Mouse (Mus musculus) T-helper 1 cell (primary cell): ENCODE measurements at regions not wholly inside any gene's neighbourhood (a gene's known extent, or its start where the extent isn't known, plus 50 kb on each side); places are given as distances from the start of the nearest gene placed in this dataset.
"Not testable (repeated sequence)": the region's sequence is repeated elsewhere in the genome, so short reads cannot be mapped to it uniquely, and the experiment has no call there.

ENCODE experiments used
- in situ Hi-C: fragments of 300-600 bp; cut with MboI, MseI; formaldehyde crosslinking; loops from one replicate; pipeline ENCODE4 v1.15.1; 2025; ENCODE audit warnings: high pct_unique_total_duplicates

DNA sequence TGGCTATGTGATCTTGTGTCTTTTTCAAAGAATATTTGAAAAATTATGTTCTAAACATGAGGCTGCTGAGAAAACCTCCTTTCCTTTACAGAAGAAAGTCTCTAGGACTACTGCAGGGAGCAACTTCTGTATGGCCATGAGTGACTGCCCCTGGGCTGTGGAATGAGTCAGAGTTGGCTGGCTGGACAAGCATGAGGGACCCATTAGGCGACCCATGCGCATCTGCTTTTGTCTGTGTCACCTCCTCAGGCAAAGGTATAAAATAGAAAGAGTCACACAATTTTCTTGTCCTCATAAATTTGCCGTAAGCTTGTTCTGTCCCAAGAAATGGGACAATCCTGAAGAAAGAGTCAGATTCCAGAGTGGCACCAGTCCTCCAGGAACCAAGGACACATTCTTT lies 220.1 kb upstream of the Irx1 start:
- in situ Hi-C loops = no loop called here

DNA sequence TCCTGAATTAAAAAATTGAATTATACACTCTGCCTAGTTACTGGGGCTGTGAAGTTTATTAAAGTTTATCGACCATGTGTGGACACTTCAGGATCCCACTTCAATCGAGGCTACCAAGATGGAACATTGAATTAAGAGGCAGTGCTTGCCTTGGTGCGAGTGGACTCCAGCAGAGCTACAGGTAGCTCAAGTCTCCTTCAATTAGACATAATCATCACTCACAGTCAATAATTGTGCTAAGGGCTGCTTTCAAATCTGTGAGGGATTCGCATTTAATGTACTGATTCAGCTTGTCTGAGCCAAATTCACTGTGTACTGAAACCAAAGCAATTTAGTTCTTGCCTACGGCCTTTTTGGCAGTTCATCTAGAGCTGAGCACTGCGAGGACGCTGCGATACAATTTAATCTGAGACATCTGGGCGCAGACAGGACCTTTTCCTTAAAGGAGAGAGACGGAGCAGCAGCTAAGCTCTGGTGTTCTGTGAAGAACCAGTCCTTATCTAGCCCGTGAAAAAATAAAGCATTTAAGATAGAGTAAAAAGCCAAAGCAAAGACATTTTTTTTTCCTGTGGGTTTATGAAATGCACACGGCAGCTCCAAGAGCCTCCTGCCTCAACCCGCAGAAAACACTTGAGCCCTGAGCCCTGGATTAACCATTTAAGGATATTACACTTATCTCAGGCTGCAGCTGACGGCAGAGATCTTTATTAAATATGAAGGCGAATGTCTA lies 220.8 kb upstream of the Irx1 start:
- in situ Hi-C loops = no loop called here

DNA sequence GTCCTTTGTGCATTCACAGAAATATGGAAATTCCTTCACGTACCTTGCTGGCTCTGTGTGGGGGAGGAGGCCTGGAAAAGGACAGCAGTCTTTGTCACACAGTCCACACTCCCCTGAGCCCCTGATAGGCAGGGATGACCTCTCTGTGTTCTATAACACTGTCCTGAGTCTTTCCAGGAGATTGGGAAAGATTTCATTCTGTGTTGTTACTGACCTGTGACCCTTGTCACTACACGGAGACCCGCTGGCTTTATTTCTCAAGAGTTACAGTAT lies 221.3 kb upstream of the Irx1 start:
- in situ Hi-C loops = no loop called here

DNA sequence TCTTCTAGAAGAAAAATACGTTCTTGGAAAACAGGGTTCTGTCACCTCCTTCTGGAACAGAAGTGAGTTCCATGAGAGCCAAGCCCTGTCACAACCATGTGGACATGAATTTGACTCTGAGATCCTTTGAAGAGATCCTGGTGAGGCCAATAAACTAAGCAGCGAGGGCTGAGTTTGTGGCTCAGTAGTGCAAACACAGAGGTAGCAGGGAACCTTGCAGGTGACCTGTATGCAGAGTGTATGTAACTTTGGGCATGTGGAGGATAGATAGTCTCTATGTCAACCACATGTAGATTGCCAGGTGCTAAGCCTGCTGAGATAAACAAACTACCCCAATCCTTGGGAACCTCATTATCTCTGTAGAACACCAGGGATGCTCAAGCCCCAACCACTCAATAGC lies 232.4 kb upstream of the Irx1 start:
- in situ Hi-C loops = no loop called here

DNA sequence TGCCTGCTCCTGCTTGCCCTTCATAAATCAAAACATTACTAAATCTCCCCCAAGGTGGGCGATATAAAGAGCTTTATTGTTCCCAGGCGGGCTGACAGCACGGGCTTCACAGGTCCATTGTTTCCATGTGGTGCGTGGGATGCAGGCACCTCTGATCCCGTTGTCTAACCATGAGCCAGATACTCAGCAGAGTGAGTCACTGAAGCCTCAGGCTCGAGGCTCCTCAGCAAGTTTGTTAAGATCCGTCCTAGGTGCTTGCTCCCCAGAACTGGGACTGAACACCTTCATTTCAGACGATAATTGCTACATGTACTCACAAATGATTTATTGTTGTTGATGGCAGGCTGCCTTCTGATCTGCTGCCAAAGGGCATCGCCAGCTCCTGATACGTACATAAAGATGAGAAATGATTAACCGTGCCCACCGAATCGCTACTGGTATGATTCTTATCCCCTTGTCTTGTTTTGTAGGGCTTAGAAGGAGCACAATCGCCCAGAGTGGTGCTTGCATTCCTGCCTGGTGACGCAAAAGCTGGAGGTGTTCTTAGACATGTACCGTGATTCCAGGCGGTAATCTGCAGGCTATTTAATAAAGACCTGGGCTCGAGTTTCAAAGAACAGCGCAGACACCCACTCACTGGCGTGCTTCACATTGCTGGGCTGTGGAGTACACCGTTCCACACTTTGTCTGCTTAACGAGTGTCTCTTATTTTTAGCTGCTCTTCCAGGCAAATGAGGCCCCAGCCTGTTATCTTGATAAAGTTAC lies 235.0 kb upstream of the Irx1 start:
- in situ Hi-C loops = no loop called here

DNA sequence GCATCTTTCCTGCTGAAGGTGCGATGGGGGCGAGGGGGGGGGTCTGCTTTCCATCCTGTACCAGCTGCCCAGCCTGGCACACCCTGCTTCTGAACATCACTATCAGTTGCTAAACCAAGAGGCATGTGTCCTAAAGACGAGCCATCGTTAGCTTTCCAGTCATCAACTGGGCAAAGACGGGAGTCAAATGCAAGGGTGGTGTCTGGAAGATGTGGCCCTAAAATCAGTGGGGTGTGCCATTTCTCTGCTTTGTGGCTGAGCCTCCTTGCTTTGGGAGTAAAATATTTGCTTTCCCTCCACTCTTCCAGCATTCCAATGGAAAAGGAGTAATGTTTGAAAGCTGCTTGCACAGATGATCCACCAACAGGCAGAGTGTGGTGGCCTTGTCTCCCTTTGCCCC lies 246.0 kb upstream of the Irx1 start:
- in situ Hi-C loops = no loop called here

DNA sequence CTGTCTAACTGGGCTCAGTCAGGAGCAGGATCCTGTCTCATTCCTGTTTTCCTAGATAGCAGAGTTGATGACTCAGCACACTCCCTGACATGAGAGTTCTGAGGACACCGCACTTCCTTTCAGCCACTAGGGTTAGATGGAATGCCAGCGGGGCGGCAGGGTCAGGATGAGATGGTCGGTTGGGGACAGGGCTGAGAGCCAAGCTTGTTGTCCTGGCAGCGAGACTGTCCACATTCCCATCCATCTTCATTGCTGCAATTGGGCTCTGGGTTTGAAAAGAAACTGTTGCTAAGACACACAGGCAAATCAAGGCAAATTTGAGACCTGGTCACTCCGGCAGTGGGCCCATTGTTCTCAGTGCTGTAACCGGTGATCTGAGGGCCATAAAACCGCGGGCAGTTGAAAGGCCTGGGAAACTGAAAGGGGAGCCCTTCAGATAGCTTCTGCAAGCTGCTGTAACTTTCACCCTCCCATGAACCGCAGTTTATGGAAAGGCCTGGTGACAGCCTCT lies 246.5 kb upstream of the Irx1 start:
- in situ Hi-C loops = no loop called here

DNA sequence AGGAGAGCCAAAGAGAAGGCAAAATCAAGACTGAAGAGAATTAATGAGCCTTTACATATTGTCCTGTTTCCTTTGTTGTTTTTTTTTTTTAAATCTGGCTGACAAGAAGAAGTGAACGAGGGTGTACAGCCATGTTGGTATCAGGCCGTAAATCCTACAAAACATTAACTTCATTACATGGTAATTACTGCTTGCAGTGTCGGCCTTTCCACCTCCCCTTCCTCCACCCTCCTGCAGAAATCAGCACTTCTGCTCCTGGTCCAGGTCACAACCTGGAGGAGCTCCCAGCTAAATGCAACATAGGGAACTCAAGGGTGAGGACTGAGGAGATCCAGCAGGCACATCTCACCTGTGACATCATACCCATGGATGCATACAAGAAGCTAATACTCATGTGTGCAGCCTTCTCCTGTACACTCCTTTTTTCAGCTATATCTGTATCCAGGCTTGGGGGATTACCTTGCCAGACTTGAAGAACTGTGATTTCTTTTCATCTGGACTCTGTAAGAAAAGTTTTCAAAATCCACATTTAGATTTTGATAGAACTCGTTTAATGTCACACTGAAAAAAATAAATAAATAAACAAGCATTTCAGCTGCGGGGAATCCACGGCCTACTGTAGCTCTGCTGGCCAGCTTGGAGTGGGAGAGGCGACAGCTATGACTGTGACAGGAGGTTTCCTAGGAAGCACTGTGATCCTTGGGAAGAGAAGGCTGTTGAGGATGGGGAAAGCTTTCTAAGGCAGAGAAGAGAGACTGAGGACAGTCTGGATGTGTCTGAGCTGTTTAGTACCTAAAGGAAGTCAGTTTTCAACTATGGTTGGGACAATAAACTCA lies 247.2 kb upstream of the Irx1 start:
- in situ Hi-C loops = no loop called here

DNA sequence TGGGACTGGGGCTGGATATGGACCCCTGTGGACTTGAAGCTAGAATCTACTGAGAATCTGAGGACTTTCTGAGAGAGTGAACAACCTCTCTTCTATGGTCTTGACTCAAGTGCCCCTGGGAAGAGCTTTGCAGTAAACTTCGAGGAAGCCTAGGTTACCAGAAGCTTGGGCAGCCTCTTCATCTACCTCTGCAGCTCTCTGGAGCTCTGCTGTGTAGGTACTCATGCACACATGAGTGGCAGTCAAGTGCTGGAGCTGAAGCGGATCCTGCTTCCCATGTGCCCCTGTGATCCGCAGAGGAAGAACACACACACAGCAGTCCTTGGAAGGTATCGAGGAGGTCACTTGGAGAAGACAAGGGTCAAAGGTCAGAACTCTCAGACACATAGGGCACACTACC lies 248.2 kb upstream of the Irx1 start:
- in situ Hi-C loops = no loop called here

DNA sequence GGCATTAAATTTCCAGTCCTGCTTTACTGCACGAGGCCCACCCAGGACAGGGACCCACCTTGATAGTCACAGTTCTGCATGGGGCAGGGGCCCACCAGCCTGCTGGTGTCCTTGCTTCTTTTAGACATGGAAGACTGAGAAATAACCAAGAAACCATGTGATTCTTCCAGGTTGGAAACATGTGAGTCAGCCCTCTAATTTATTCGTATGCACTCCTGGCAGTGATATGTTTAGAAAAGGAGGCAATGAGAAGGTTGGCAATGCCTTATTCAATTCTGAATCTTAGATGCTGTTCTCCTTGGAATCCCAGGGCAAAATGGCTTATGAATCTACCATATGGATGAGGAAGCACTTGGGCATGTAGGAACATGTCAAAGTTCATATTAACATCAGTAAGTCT lies 249.2 kb upstream of the Irx1 start:
- in situ Hi-C loops = no loop called here

DNA sequence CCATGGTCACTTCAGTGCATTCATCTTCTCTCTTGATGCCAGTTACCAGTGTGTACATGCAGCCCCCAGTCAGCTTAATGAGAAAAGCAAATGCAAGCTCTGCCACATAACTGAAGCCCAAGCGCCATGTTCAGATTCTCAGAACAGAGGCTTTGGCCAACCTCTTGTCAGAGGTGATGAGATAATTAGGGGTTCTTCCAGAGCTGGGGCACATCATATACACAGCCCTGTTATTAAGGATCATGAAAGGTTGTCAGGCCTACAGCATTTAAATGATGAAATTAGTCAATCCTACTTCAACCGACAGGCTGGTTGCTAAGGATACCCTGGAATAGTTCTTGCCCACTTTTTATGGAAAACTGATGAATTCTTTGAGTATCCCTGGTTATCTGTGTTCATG lies 255.8 kb upstream of the Irx1 start:
- in situ Hi-C loops = no loop called here

DNA sequence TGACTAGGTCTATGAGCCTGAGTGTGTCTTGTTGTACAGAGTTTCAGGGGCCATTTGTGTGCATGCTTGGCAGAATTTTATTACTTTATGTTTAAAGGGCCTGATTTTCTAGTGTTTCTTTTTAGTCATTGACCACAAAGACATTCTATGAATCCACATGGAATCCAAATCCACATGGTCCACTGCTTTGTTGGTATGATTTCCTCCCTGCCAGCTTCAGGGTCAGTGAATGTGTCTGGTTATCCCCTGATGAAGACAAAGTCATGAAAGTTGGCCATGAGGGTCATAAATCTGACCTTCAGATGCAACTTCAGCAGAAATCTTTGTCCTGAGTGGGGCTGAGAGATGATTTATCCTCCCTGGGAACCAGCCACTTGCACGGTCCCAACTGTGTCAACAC lies 263.6 kb upstream of the Irx1 start:
- in situ Hi-C loops = no loop called here

DNA sequence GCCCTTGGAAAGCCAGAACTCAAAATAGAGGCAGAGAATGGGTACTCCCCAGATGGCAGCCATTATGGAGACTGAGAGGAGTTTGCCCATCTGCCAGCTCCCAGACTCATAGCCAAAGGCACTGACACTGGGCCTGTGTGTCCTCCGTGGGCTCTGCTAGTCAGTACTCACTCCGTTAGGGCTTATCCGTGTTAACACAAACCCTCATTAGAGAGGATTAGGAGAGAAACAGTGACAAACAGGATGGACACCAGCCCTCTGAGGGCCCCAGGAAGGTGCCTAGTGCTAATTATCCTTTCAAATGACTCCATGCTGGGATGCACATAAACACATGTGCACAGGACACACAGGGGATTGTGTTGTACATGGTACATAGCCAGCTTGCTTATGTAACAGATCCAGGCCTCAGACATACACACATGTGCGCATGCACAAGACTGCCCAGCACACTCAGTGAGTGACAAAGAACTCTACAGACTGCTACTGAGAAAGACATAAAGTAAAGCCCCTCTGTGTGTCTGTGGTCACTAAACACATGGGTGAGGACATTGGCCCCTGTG lies 267.6 kb upstream of the Irx1 start:
- in situ Hi-C loops = no loop called here

DNA sequence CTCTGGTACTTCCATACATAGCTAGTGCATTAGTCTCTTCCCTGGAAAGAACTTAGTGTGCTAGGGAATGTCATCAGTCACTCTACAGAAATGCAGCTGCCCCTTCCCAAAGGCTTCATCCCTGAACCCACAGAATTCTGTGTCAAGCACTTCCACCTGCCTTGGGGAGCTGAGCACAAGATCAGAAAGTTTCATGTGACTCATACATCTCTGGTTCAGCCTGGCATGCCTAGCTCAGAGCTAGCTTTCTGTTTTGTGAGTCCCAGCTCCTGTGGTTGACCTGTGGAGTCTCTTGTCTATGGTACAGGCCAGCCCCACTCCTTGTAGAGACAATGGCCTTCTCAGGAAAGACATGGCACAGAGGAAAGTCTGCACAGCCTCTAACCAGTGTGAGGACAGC lies 268.6 kb upstream of the Irx1 start:
- in situ Hi-C loops = no loop called here

DNA sequence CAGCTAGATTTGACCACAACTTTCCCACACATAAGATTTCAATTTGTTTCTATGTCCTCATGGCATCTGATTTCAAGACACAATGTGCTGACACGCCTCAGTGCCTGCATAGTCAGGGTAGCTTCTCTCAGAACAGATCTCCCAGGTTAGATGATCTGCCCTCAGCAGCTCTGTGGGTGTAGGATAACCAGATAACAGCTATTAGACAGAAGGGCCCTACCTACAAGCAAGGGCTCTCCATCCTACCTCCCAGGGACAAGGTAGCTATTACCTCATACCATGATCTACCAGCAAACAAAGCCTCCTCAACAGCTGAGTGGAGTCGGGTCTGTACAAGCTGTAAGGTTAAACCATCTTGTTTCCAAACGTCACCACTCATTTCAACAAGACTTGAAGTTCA lies 278.4 kb upstream of the Irx1 start:
- in situ Hi-C loops = no loop called here

DNA sequence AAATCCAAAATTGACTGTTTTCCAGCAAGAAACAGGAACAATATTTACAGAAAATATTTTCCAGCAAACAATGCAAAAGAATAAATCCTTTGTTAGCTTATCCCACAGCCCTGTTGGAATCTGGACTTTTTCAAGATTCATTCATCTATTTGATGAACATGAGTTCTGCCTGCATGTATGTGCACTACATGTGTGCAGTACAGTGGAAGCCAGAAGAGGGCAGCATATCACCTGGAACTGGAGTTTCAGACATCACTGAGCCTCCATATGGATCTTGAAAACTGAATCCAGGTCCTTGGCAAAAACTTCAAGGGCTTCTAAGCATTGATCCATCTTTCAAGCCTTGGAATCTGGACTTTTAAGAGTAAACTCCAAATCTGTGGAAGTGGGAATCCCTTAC lies 286.9 kb upstream of the Irx1 start:
- in situ Hi-C loops = no loop called here

DNA sequence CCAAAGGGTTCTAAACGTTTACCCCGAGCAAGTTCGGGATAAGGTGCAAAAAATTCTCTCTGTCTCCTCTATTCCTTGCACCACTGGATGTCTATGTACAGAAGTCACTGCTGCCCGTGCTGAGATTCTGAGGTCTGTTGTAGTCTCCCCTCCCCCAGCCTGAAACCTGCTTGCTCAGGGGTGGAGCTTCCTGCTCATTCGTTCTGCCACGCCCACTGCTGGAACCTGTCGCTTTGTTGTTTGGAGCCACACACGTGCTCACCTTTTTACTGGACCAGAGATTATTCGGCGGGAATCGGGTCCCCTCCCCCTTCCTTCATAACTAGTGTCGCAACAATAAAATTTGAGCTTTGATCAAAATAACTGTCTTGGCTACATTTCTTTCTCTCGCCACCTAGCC lies 289.7 kb upstream of the Irx1 start:
- in situ Hi-C loops = not testable (repeated sequence)

DNA sequence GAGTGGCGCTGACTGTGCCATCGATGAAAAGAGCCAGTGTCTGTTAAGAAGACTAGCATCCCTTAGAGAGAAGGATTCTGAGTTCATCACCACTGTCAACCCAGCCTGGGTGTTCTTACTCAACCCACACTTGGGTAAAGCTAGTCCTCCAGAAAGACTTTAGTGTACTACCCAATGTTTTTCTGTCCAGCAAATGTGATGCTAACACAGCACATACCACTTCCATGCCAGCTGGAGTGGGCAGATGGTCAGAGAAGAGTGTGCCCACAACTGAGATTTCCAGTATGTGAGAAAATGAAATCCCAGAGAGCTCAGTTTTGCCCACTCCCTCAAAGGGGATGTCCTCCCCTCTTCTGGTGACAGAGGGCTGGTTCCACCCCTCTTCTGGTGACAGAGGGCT lies 295.3 kb upstream of the Irx1 start:
- in situ Hi-C loops = no loop called here

DNA sequence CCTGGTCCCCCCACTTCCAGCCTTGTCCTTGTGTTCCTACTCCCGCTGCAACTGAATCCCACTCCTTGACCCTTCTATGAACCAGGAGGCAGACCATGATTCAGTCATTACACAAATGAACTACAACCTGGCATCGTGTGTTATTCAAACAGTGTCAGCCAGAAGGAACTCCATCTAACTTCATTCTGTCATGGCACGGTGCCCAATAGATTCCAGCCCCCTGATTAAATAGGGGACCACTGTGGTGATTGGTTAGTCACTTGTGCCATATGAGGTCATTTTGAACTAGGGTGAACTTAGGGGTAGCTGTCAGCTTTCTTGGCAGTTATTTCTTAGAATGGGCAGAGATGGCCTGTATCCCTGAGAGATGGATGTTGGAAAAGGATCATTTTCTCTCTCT lies 300.9 kb upstream of the Irx1 start:
- in situ Hi-C loops = no loop called here

DNA sequence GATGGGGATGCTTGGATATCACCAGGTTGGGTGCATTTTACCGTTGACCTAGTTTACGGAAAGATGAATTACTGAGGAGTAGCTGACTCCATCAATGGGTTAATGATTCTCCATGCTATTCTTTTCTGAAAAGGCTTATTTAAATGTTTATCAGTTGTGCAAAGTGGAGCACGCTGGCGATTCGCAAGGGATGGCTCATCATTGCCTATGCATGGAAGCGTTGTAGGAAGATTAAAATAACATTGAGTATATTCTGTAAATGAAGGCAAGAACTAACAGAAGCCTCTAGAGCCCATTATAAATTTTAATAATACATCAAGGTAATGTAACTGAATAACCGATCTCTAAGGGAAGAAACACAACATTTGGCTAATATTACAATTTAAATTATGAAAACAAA lies 301.6 kb upstream of the Irx1 start:
- in situ Hi-C loops = no loop called here

DNA sequence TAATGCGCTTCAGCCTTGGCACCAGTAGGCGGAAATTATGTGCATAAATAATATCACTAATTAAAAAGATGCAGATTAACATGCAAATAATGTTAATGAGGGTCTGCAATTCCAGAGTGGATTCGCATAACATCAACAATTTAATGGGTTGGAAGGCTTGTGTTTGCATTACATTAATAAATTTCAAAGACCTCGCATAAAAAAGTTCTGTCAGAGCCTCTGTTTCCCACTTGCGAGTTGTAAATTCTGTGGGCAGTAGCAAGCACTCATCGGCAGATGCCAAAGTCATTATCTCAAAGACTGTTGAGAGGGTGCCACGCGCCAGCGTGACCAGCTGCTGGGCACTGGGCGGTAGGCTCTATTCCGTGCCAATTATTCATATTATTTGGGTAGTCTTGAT lies 302.1 kb upstream of the Irx1 start:
- in situ Hi-C loops = no loop called here

DNA sequence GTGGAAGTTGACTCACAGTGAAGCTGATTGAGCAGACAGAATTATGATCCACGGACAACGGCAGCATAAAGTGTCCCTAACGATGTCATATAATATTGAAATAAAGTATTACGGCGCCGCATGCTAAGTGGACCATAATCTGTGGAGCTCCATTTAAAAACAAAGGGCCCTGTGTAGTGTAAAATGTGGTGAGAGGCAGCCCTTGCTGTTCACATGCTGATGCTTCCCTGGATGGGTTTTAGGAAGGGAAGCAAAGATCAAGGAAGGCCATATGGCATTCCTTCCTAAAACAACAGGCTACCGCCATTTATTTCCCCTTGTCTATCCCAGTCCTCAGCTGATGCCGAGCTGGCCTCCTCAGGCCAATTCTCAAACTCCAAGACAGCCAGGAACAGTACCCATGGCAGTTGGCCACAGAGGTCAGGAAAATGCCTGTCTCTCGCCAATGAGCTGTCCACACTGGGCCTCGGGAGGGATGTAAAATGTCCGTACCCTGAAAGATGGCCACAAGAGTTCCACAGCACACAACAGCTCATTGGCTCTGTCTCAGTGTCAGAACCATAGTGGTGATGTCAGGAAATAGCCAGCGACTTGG lies 302.7 kb upstream of the Irx1 start:
- in situ Hi-C loops = no loop called here
